Mouse (Mus musculus) lung, postnatal 14 days (tissue): ENCODE measurements around the gene Pdcl3.
"Not testable (repeated sequence)": the region's sequence is repeated elsewhere in the genome, so short reads cannot be mapped to it uniquely, and the experiment has no call there.

Source experiments
- DNase-seq: peaks from one replicate; pipeline ENCODE4 v3.0.0; 2021

The Pdcl3 gene

GRCm38 (mm10) chr1:39025840-39026239, 40.4 kb downstream of the Pdcl3 start:
- DNase-seq = no peak

- DNase-seq = no peak
These were observed 43.8 kb downstream of the Pdcl3 start for GRCm38 (mm10) chr1:39029176-39029575.

- no peak for DNase-seq
These were observed 44.7 kb downstream of the Pdcl3 start for GRCm38 (mm10) chr1:39030108-39030507.

GRCm38 (mm10) chr1:39035817-39036216, 50.4 kb downstream of the Pdcl3 start:
- DNase-seq = no peak

- no peak for DNase-seq
These were observed 56.8 kb downstream of the Pdcl3 start for GRCm38 (mm10) chr1:39042188-39042587.

GRCm38 (mm10) chr1:39044442-39044841, 59.0 kb downstream of the Pdcl3 start:
- DNase-seq = not testable (repeated sequence)

- DNase-seq = no peak
These were observed 61.3 kb downstream of the Pdcl3 start for GRCm38 (mm10) chr1:39046689-39047088.
